Mouse (Mus musculus) neural tube, embryonic 10.5 days (tissue): ENCODE results near the gene Loxl4.

Source experiments
- DNase-seq: peaks from one replicate; pipeline ENCODE4 v3.0.0-alpha.2; 2017; ENCODE audit warnings: low spot score; ENCODE audit errors: extremely low spot score

Loxl4 gene

DNA sequence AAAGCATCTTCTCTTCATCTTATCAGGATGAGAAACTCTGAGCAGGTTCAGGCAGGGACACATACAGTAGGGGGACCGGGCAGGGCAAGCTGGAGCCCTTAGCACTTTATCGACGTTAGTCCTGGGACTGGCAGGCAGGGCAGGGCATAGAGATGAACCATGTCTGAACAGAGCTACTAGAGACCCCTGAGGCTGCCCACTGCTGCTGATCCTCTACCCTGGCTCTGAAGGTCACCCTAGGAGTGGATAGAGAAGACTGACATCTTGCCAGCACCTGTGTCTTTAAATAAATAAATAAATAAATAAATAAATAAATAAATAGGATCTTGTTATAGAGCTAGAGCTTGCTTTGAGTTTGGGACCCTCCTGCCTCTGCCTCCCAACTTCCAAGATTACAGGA is 2.9 kb downstream of the Loxl4 start:
- DNase-seq = no peak

DNA sequence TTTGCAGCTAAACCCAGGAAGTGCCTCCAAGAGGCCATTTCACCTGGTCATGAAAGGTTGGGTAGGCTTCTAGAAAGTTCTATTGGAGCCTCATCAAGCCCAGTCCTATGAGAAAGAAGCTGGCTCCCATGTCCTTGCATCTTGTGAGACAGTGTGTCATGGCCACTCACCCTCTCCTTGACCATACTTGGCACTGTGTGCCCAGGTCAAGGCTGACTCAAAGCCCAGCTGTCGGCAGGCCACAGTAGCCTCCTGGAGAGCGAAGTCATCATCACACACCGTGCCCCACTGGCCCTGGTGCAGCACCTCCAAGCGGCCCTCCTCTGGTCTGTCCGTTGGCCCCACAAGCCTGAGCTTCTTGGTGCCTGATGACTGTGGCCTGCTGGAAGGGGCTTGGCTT is 4.5 kb downstream of the Loxl4 start:
- no peak for DNase-seq

DNA sequence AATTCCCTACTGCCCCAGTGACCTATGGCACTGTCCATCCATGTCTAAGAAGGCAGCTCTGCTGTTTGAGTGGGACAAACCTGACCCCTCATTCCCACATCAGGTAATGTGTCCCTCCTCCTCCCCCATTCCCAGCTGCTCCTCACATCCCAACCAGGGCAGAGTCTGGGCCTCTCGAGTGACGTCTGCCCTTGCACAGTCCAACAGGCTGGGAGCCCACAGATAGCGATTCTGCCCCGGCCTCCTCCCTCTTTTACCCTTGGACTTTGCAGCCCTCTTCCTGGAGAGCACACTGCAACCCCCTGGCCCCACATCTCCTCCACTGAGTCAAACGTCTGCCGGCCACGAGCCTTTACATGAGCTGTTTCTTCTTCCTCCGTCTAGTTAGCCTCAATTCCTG is 10.0 kb downstream of the Loxl4 start:
- no peak for DNase-seq

DNA sequence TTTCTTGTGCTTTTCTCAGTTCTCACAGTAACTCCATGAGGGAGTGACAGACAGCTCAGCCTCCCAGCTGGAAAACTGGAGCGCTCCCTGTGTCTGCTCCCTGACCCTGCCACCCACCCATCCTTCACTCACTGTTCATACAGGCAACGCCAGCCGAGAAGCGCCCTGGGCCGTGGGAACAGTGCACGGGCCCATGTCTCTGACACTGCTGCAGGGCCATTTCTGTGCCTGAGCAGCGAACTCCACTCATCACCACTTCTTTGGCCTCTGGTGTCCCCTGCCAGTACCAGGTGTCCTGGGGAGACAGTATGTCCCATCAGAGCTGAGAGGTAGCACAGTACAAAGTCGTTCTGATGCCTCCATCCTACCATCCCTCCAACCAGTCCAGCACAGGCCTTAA is 10.6 kb downstream of the Loxl4 start:
- no peak for DNase-seq

DNA sequence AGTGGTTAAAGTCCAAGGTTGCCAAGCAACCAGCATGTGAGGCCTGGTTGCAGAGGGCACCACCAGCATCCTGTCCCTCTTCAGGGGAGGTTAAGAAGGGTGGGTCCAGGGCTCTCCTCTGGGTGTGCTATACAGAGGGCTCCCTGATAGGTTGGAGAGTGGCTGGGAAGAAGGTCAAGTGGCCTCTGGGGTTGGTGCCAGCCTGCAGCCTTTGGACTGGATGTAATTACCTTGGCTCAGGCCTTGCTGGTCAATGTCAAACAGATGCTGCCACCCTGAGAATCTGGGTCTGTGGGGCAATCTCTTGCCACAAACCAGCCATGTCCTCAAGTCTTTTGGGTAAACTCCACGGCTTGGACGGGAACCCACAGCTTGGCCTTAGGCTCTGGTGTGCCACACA is 11.2 kb downstream of the Loxl4 start:
- DNase-seq = no peak

DNA sequence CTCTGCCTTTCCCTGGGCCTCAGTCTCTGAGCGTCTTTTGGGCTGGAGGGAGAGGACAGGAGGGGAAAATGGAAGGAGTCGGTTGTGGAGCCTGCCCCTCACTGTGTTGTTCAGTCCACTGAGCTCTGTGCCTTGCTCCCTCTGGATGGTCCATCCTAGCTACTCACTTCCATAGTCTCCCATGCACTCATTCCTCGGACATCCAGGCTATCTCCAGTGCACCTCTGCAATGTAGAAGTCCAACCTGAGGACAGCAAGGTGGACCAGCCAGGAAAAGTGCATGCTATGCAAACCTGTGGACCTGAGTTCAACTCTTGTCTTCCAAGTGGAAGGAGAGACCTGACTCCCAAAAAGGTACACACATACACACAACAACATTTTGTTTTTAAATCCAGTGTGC is 12.0 kb downstream of the Loxl4 start:
- DNase-seq = no peak

DNA sequence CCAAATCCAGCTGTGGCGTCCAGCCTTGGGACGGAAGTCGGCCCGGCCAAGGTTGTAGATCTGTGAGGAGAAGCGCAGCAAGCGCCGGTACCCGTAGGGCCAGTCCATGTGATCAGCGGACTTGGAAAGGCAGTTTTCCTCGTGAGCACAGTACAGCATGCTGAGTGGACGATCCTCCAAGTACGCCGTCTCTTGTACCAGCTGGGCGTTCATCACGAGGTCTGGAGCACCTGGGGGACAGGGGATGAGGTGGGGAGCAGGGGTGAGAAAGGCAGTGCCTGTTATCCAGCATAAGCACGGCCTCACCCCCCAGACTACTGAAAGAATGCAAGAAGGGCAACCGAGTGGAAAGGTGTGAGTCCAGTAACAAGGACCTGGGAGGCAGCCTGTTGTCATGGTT is 12.7 kb downstream of the Loxl4 start:
- DNase-seq = no peak

DNA sequence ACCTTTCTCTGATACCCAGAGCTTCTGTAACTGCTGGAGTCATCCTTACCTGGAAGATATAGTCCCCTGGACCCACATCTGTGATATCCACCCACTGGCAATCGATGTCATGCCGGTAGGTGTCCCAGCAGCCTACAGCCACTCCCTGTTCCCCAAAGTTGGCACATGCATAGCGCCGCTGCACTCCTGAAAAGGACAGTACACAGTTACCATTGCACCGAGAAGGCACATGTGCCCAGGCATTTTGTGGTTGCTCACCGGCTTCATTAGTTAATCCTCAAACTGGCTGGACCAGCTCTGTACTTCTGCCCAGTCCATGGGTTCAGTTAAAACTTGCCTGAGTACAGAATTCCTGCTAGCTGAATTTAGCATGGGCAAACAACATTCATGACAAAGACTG is 14.7 kb downstream of the Loxl4 start:
- DNase-seq = no peak

DNA sequence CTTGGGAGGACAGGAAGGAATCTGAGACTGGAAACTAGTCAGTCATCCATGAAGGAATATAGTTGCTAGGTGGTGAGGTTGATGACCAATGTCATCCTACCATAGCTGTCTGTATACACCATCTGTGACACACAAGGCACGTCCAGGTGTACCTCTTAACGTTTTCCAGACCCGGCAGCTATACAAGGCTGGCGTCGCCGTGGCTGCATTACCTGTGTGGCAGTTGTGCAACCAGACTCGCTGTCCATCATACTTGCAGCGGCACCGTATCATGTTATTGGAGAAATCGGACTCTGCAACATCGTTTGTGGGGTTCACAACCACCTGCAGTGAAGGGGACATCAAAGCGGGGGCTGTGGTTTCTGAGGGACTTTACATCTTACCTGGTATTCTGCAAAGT is 15.3 kb downstream of the Loxl4 start:
- no peak for DNase-seq

DNA sequence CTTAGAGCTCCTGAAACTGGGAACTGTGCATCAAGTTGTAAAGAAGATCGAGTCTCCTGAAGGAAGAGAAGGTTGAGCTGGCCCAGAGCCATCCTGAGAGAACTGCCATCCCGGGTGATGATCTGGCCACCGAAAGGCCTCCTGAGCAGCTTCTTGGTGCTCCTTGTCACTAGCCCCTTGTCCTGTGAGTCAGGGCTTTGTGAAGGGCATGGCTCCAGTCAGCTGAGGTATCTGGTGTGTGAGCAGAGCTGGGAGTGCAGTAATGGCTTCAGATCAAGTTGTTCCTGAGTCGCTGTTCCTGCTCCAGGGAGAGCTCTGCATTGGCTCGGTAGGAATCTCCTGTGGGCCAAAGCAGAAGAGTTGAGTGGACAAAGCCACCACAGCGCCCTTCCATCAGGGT is 17.5 kb downstream of the Loxl4 start:
- DNase-seq = no peak

DNA sequence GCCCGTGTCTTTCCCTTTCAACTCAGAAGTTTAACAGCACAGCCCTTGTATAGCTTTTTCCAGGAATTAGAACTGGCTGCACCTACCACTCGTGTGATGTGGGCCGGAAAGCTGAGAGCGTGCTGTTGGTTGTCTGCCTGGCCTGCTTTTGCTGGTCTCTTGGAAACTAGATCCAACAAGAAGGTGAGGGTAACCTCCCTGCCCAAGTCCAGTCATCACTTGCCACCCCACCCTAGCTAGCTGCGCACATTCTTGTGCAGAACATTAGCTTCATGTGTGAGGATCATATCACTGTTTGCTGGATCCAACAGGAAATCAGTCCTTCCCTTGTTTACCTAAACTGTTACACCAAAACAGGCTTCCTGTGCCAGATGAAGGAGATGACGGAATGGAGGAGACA is 19.2 kb downstream of the Loxl4 start:
- no peak for DNase-seq

DNA sequence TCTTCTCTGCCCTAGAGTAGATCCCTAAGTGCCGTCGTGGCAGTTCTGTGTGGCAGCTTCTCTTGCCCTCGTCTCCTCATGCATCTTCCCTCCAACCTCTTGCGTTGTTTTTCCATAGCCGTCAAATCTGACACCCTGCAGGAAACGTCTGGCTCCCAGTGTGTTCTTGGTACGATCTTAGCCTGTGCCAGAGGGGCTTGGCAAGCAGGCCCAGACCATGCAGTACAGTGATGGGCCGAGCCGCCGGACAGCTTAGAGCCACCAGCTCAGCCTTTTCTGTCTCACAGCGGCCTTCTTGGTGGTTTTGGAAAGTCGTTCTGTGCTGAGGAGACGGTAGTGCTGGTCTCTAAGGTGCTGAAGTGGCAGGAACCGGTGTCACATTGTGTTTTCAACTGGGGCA is 21.1 kb downstream of the Loxl4 start:
- no peak for DNase-seq

DNA sequence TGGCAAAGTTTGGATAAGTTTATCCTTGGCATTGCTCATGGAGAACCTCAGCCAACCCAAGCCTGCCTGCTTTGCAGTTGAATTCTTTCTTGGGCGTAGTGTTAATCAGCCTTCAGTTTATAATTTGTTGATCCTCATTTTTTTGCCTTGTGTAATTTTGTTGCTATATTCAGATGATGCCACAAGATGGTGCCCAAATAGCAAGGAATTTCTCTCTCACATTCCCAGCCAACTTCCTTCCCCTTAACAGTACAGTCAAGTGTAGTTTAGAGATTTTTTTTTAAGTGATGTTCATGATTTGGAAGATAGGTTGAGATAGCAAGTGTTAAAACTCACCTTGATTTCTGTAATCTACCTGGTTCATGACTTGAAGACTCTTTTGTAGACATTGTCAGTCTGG is 23.4 kb downstream of the Loxl4 start:
- DNase-seq = no peak

DNA sequence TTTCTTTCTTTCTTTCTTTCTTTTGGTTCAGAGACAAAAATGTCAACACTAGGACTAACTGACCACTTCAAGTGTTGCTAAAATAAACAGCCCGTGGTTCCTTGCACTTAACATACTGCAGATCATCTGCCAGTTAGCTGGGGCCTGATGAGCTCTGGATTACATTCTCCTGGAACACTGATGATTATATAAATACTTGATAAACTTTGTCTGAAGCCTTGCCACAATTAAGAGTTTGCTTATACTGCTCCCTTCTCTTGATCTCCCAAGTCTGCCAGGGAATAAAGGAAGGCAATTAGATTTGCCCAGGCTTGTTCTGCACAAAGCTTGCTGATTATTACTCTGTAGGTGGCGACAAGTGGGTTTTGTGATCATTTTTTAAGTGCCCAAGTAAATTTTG is 24.9 kb downstream of the Loxl4 start:
- DNase-seq = no peak

DNA sequence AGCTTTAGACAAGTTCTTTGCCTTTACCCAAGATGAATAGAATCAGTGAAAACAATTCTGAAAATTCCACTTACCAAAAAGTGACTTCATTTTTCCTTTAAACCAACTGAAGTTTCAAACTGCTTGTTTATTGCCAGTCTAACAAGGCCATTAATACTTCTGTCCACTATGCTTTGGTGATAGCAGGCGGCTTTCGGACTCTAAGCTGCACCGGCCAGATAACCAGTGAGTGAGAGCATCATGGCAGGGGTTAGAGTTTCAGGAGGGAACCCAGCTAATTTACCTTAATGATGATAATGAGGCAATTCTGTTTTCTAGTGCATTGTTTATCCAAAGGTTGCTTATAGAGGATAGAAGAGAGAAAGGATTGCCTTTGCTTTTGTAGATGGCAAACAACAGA is 28.4 kb downstream of the Loxl4 start:
- no peak for DNase-seq

DNA sequence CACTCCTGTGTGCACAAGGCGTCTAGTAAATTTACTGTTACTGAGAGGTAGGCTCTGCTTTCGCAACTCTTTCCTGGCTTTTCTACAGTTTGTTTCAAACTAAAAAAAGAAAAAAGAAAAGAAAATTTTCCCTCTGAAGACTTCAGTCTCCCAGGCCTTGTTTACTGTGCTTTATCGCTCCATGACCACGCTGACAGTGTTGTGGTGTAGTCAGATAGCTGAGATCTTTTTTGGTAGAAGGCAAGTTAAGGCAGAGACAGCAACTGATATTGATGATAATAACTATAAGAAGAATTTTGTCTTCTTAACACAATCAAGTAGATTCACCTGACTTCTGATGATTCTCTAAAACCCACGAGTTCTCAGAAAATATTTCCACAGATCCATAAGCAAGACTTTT is 28.9 kb downstream of the Loxl4 start:
- DNase-seq = no peak

DNA sequence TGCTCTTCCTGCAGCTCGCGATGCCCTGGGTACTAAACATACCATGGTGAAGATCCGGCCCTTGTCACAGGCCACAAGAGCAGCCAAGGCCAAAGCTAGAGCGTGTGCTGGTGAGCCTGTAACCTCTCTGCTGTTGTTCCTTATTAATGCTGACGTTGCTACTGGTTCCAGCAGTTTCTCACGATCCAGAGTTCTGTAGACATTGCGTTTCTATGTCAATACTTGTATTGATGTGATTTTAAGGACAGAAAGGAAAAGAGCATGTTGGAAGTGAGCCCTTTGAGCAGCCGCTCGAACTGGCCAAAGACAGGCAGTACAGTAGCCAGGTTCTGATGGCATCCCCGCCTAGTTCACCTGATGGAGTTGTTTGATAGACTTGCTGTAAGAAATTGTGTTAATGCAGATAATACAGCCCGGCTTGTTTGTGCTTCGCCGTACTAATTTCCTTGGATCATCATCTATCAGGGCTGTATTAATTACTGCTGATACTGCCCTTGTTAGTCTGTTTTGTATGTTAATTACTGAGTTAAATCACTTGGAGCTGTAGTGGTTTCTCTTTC is 29.7 kb downstream of the Loxl4 start:
- no peak for DNase-seq

DNA sequence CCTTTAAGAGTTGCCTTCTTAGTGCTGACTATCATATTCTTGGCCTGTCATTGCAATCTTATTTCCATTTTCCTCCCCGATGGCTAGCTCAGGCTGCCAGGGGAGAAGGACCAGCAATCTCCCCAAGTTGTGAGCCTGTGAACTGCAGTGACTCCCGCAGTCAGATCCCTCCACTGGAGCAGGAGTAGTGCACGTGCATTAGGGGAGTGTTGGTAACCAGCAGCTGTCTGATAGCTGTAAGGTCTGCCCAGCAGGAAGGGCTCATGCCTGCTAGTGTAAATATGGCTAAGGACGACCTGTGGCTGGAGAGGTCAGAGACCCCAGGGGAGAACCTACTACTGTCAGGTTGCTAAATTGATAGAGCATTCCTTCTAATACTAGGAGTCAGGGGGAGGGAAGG is 31.9 kb downstream of the Loxl4 start:
- DNase-seq = peak; percentile 33

DNA sequence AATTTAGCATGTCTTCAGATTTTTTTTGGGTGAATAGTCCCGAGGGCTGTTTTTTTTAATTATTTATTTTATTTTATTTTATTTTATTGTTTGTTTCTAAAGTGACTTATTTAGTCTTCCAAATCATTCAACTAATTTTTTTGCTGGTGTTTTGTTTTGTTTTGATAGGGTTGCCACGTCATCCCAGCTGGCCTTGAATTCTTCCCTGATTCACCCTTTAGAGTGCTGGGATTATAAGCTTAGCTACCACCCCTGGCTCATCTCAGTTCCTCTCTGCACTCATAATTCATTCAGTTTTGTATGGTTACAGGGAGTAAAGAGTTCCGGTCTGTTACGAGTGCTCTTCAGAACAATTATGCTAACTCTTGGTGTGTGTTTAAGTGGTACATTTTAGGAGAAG is 34.0 kb downstream of the Loxl4 start:
- DNase-seq = no peak

DNA sequence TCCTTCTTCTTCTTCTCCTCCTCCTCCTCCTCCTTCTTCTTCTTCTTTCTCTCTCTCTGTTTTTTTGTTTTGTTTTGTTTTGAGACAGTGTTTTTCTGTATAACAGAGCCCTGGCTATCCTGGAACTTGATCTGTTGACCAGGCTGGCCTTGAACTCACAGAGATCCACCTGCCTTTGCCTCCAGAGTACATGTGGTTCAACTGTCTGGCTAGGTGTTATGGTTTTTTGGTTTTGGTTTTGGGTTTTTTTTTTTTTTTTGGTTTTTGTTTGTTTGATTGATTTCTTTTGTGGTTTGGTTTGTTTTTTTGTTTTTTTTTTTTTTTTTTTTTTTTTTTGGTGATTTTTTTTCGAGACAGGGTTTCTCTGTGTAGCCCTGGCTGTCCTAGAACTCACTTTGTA is 35.8 kb downstream of the Loxl4 start:
- DNase-seq = no peak

DNA sequence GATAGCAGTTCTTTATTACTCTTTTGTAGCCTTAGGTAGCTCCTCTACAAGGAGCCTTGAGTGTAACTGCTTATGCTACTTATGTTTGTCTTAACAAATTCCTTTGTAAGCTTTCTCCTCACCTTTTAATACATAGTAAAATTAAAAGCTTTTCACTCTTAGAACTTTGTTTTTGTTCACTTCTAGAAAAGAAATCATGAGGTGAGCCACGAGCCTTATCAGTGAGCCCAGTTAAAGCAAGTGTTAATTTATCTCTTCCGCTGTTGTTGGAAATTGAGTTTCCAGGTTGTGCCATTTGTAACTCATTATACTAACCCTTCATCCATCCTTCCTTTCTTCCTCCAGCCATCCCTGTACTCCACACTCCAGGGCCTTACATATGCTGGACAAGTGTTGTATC is 37.3 kb downstream of the Loxl4 start:
- DNase-seq = no peak

DNA sequence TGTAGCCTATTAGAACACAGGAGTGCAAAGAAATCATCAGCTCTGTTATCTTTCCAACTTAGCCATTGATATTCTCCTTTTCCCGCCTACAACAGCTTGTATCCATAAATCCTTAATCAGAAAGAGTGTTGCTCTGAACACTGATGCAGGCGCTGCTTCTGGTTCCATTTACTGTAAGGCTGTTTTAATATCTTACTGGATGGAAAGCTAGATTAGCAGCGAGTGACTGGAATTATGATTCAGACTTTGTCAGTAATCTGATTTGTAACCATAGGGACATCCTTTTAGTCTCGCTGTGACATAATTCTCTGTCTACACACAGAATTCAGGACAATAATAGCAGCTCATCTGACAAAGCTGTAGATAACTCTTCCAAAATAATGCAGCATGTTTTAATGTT is 41.3 kb downstream of the Loxl4 start:
- no peak for DNase-seq

DNA sequence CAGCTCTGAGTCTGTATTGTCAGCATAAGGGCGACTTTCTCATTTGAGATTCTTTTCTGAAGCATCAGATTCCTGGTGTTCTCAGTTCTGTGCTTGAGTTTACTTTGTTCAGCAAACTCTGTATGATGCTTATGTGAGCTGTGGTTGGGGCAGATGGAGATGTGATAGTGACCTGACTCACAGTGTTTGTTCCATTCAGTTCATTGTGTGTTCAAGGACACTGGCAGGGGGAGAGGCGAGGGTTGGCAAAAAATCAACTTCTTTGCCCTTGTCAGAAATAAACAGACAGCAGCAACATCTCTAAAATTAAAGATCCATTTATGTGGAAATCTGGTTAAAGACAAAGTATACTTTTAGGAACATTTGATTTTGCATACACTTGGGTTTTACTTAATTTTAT is 43.5 kb downstream of the Loxl4 start:
- DNase-seq = no peak

DNA sequence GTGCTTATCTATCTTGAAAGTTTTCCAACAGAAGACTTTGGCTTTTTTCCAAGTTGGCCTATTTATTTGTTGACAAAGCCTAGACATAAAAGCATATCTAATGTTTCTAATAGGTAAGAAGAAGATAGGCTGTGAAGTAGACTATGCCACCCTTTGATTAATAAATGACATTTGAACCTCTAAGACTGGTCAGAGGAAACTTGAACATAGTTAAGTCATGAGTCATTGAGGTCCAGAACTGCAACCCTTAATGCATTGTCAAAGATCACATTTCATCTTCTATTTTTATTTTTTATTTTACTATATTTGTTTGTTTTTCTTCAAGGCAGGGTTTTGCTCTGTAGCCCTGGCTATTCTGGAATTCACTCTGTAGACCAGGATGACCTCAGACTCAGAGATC is 45.6 kb downstream of the Loxl4 start:
- DNase-seq = no peak
